Mouse (Mus musculus) heart, postnatal 0 days (tissue): ENCODE measurements around the gene Slc22a8. TPM values are rescaled to one million over a fixed set of nuclear protein-coding genes. Genes with fewer than 3 reads are reported as not detected.

Source experiments
- ATAC-seq: fragments of 200-750 bp; cut with Nextera tagmentation; 2 replicates; pipeline ENCODE4 v1.8.0; 2017; ENCODE audit warnings: low read depth, moderate number of reproducible peaks, moderate library complexity; ENCODE audit not compliant: insufficient read depth
- DNase-seq: peaks from one replicate; pipeline ENCODE4 v3.0.0-alpha.2; 2016; ENCODE audit warnings: low spot score
- H3K27ac ChIP-seq: fragments of 300-500 bp; sonication (generic); 2 replicates; pipeline ENCODE4 v1.5.1; 2014; ENCODE audit warnings: low read depth, mild to moderate bottlenecking
- H3K27me3 ChIP-seq: fragments of 300-500 bp; sonication (generic); 2 replicates; pipeline ENCODE4 v1.6.1; 2014; ENCODE audit warnings: low read length, mixed read lengths; ENCODE audit not compliant: control insufficient read depth, insufficient read depth
- H3K36me3 ChIP-seq: fragments of 300-500 bp; sonication (generic); replicated peaks from 2 replicates; pipeline ENCODE4 v1.6.1; 2014; ENCODE audit warnings: low read length, mixed read lengths; ENCODE audit not compliant: control insufficient read depth, insufficient read depth
- H3K4me1 ChIP-seq: fragments of 300-500 bp; sonication (generic); 2 replicates; pipeline ENCODE4 v1.6.1; 2014; ENCODE audit warnings: antibody characterized with exemption; ENCODE audit not compliant: control insufficient read depth, insufficient read depth
- H3K4me2 ChIP-seq: fragments of 300-500 bp; sonication (generic); 2 replicates; pipeline ENCODE4 v1.6.1; 2014; ENCODE audit warnings: low read depth, mild to moderate bottlenecking, low read length, moderate library complexity
- H3K4me3 ChIP-seq: fragments of 300-500 bp; sonication (generic); 2 replicates; pipeline ENCODE4 v1.5.1; 2014; ENCODE audit warnings: low read depth, low read length
- H3K9ac ChIP-seq: fragments of 300-500 bp; sonication (generic); replicated peaks from 2 replicates; pipeline ENCODE4 v1.6.1; 2014; ENCODE audit warnings: low read depth, low read length, mixed read lengths
- H3K9me3 ChIP-seq: fragments of 300-500 bp; sonication (generic); replicated peaks from 2 replicates; pipeline ENCODE4 v1.6.1; 2016; ENCODE audit warnings: low read length; ENCODE audit not compliant: control insufficient read depth
- CTCF ChIP-seq: IDR thresholded peaks from 2 replicates; pipeline ENCODE4 v1.5.1; 2016; ENCODE audit warnings: antibody characterized with exemption, control low read depth, low read depth
- EP300 ChIP-seq: IDR thresholded peaks from 2 replicates; pipeline ENCODE4 v1.6.1; 2016; ENCODE audit warnings: antibody characterized with exemption, low read depth
- WGBS: fragments of 180-500 bp; shearing (Covaris S2); extraction: QIAGEN DNeasy Blood & Tissue Kit; methylation state at CpG from one replicate; pipeline ENCODE4 v1.1.7; 2014; 5-methylcytosine and 5-hydroxymethylcytosine counted together
- polyA plus RNA-seq: library from polyadenylated mRNA; unstranded; fragments of >200 nt; fragmentation: Nextera tagmentation; extraction: Ambion mirVana; gene quantifications from 2 replicates; pipeline ENCODE4 v1.2.1, GENCODE M21; 2015
- total RNA-seq: library from RNA; depleted of rRNA; stranded (reverse); fragments of >200 nt; gene quantifications from 2 replicates; pipeline ENCODE4 v1.2.3, GENCODE M21; 2014; ENCODE audit warnings: low replicate concordance

The Slc22a8 gene
- total and polyA plus RNA-seq, 2 experiments from 2014 or later, result 0.05 TPM; not detected in 1

DNA sequence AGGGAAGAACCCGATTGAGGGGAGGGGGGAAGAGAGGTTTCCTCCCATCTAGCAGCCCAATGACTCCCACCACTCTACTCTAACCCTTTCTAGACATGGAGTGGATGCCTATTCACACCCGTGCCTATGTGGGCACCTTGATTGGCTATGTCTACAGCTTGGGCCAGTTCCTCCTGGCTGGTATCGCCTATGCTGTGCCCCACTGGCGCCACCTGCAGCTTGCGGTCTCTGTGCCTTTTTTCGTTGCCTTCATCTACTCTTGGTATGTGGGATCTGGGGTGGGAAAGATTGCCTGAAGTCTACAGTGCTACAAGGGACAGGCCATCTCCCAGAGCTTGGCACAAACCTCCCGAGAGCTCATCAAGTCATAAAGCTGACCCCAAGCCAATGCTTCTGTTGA, 30.0 kb downstream of the Slc22a8 start:
- H3K27ac ChIP-seq, result no peak overlapping the region
- H3K9me3 ChIP-seq, result no peaks in the 10 kb centered on the region
- TF ChIP-seq EP300 (no peak), CTCF (no peak)
- H3K27me3 ChIP-seq, result 0 out of 2 replicates have a peak, but pooled peaks cover 3% of the 10 kb centered on the region
- WGBS, result 86% methylated on average over 7 of the region's 7 CpGs
- H3K4me3 ChIP-seq, result no peak overlapping the region
- no peaks in the 10 kb centered on the region for H3K36me3 ChIP-seq
- ATAC-seq, result no peak
- no peak overlapping the region for H3K9ac ChIP-seq
- no peak for DNase-seq
- H3K4me2 ChIP-seq, result no peak overlapping the region
- H3K4me1 ChIP-seq, result no peaks in the 10 kb centered on the region

DNA sequence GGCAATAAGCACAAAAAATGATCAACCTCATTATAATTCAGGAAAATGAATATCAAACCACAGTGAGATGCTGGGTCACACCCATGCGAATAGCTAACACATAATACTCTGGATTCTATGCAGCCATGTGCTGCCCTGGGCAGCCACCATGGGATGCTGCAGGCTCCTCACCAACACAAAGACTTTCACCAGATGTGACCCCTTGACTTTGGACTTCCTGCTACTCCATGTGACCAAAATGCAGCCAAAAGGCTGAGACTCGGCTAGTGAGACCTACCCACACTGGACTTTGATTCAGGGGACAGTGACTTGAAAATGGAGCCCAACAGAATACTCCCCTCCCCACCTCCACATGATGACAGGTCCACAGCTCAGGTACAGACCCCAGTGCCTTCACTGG, 39.2 kb downstream of the Slc22a8 start:
- 65% methylated on average over 2 of the region's 2 CpGs for WGBS
- 0 out of 2 replicates have a peak, but pooled peaks cover 3% of the 10 kb centered on the region for H3K27me3 ChIP-seq
- H3K27ac ChIP-seq, result no peak overlapping the region
- TF ChIP-seq CTCF, result no peak
- no peak for TF ChIP-seq EP300
- ATAC-seq (no peak), DNase-seq (no peak)
- no peak overlapping the region for H3K4me3 ChIP-seq
- no peak overlapping the region for H3K4me2 ChIP-seq
- H3K36me3 ChIP-seq, result no peaks in the 10 kb centered on the region
- H3K4me1 ChIP-seq, result no peaks in the 10 kb centered on the region
- H3K9me3 ChIP-seq, result no peaks in the 10 kb centered on the region
- no peak overlapping the region for H3K9ac ChIP-seq

DNA sequence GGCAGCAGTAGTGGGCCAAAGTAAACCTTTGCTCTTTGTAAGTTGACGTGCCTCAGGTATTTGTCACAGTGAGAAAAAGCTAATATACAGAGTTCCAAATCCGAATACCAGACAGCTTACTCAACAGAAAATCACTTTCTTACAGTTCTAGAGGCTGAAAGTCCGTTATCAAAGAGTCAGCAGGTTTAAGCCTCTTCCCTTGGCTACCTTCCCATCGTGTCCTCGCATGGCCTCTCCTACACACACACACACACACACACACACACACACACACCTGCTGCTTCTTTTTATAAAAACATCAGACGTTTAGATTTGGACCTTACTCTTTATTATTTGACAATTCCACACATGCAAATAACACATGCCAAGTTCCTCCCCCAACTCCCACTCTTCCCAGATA, 39.8 kb downstream of the Slc22a8 start:
- Histone ChIP-seq H3K27me3 (0 out of 2 replicates have a peak, but pooled peaks cover under 1% of the 10 kb centered on the region), H3K27ac (no peak overlapping the region), H3K9ac (no peak overlapping the region), H3K36me3 (no peaks in the 10 kb centered on the region), H3K9me3 (no peaks in the 10 kb centered on the region), H3K4me3 (no peak overlapping the region), H3K4me1 (no peaks in the 10 kb centered on the region), H3K4me2 (no peak overlapping the region)
- DNase-seq, result no peak
- 52% methylated on average over 6 of the region's 6 CpGs for WGBS
- ATAC-seq, result no peak
- TF ChIP-seq CTCF (no peak), EP300 (no peak)

DNA sequence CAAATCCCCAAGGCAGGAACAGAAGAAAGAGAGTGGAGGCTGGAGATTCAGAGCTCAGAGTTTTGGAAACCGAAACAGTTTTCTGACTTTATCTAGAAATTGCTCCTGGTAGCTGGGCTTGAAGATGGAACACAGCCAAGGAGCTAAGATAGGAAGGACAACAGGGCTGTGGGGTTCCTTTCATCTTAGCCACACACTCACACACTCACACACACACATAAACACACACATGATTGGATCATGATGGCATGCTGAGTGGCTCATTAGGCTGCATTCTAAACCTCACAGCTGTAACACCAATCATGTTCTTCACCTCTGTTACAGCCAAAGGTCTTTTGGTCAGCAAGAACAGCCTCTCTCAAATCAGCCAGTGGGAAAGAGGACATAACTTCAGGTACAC, 41.0 kb downstream of the Slc22a8 start:
- Histone ChIP-seq H3K4me2 (no peak overlapping the region), H3K9me3 (no peaks in the 10 kb centered on the region), H3K27me3 (no peaks in the 10 kb centered on the region), H3K9ac (no peak overlapping the region), H3K4me3 (no peak overlapping the region), H3K27ac (no peak overlapping the region), H3K4me1 (no peaks in the 10 kb centered on the region), H3K36me3 (no peaks in the 10 kb centered on the region)
- TF ChIP-seq CTCF (no peak), EP300 (no peak)
- WGBS, result 33% methylated on average over 1 of the region's 1 CpGs
- ATAC-seq (no peak), DNase-seq (no peak)

DNA sequence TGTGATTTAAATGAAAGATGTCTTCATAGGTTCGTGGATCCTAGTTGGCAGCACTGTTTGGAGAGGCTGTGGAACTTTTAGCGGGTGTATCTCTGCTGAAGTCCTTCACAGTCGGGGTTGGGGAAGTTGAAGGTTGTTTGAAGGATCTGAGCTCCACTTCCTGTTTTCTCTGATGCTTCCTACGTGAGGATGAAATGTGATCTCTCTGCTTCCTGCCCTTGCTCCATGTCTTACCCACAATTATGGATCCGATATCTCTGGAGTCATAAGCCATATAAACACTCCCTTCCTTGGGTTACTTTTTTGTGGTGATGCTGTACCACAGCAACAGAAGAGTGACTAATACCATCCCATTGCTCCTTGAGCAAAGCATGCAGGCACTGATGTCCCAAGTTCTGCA, 51.0 kb downstream of the Slc22a8 start:
- Histone ChIP-seq H3K9me3 (no peaks in the 10 kb centered on the region), H3K27me3 (no peaks in the 10 kb centered on the region), H3K9ac (no peak overlapping the region), H3K27ac (no peak overlapping the region), H3K4me3 (no peak overlapping the region), H3K36me3 (no peaks in the 10 kb centered on the region), H3K4me1 (0 out of 2 replicates have a peak, but pooled peaks cover 6% of the 10 kb centered on the region), H3K4me2 (no peak overlapping the region)
- no peak for DNase-seq
- TF ChIP-seq EP300, result no peak
- no peak for TF ChIP-seq CTCF
- 38% methylated on average over 5 of the region's 5 CpGs for WGBS
- no peak for ATAC-seq

DNA sequence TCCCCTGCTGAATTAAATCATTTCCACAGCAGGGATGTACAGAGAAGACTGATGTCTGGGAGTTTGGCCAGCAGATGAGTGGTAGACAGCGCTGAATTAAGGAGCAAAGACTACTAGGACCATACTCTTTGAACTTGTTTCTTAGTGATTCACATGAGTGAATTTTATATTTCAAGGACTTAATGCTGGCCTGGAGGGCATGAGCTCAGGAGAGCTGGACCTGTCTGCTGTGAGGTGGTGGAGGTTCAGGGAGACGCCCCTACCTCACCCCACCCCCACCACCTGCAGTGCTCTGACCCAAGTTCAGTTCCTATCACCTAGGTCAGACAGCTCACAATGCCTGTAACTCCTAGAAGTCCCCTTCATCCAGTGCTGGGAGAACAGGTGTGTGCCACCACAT, 55.3 kb downstream of the Slc22a8 start:
- Histone ChIP-seq H3K27me3 (no peaks in the 10 kb centered on the region), H3K4me2 (no peak overlapping the region), H3K27ac (no peak overlapping the region), H3K9ac (no peak overlapping the region), H3K9me3 (no peaks in the 10 kb centered on the region), H3K4me1 (0 out of 2 replicates have a peak, but pooled peaks cover 6% of the 10 kb centered on the region), H3K4me3 (no peak overlapping the region), H3K36me3 (no peaks in the 10 kb centered on the region)
- TF ChIP-seq EP300, result no peak
- no peak for TF ChIP-seq CTCF
- no peak for ATAC-seq
- DNase-seq, result no peak
- WGBS, result 81% methylated on average over 2 of the region's 2 CpGs
